Mouse (Mus musculus) right cerebral cortex, adult 18-20 months (tissue): ENCODE data around the gene Cep57.

ENCODE experiments used
- DNase-seq: peaks from one replicate; pipeline ENCODE4 v3.0.0; 2022; ENCODE audit warnings: mixed read lengths

The Cep57 gene

GRCm38 (mm10) chr9:13826832-13827405, at the start of gene Cep57:
Gene Cep57, minus strand, starts transcription at chr9:13827107.
- DNase-seq = peak; percentile 98

DNA sequence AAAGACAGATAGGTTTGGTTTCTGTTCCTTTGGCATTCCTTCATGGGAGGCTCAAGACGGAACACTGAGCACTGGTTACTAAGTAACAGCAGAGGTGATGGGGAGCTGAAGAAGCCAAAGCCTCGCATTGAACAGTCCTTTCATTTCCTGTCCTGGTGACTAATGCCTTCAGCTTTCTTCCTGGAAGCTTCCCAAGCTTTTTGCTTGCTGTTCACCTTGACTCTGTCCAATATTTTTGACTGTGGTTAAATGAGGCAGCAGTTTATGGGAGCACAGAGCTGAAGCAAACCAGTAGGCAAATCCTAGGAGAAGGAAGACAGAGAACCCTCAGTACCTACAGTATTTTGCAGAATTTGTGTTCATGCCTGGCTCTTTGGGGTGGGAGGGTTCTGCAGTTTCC, 48.4 kb upstream of the Cep57 start:
- DNase-seq = no peak

DNA sequence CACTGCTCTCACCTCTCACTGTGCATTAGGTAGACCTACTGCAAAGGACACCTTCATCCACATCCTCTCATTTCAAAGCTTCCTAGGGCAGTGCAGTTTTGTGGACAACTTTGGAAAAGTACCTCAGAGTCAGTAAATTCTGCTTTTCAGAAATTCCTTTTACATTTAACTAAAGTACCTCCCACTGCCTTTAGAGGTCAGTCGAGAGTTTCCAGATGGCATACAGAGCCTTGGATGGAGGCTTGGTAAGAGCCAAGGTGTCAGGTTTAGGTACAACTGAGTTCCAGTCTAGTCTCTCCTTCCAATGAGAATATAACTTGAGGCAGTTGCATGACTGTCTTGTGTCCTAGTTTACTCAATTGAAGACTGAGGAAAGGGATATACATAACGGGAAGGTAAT, 47.5 kb upstream of the Cep57 start:
- DNase-seq = no peak

- DNase-seq = no peak
Measured at GRCm38 (mm10) chr9:13871631-13872030, 44.7 kb upstream of the Cep57 start.

GRCm38 (mm10) chr9:13867646-13868045, 40.7 kb upstream of the Cep57 start:
- no peak for DNase-seq

DNA sequence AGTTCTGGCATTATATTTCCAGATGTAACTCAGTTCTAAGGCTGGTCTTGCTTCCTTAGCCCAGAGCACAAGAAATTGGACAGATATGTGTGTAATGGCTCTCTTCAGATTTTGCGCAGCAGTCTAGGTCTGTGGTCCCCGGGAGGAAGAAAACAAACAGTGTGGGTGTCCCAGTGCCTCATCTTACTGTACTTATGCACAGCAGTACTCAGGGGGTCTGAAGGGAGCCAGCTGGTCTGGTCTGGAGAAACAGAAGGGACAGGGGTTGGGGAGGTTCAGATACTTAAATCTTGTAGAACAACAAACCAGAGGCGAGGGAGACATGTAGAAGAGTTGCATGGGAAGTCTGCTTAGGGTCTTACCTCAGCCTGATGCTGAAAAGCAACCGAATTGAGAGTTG, 29.9 kb upstream of the Cep57 start:
- DNase-seq = no peak

GRCm38 (mm10) chr9:13856247-13856646, 29.3 kb upstream of the Cep57 start:
- no peak for DNase-seq

GRCm38 (mm10) chr9:13853876-13854275, 27.0 kb upstream of the Cep57 start:
- no peak for DNase-seq

GRCm38 (mm10) chr9:13848481-13849480, 21.9 kb upstream of the Cep57 start:
- peak; percentile 28 for DNase-seq

GRCm38 (mm10) chr9:13847591-13847990, 20.7 kb upstream of the Cep57 start:
- DNase-seq = no peak

GRCm38 (mm10) chr9:13836726-13837125, 9.8 kb upstream of the Cep57 start:
- DNase-seq = no peak

DNA sequence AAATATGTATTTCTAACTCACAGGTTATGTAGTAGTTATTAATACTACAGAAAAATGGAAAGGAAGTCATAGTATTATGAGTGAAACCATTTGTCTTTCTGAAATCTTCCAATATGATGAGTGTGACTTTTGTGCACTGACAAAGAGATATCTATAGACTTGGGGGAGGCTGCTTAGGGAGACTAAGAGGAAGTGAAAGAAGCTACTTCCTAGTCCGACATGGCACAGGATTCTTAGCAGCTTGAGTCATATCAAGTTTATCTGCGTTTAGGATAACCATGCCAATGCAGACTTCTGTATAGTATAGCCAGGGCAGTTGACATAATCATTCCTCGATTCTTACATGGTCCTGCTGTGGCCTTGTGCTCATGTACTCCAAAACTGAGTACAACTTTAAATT, 8.3 kb upstream of the Cep57 start:
- no peak for DNase-seq

DNA sequence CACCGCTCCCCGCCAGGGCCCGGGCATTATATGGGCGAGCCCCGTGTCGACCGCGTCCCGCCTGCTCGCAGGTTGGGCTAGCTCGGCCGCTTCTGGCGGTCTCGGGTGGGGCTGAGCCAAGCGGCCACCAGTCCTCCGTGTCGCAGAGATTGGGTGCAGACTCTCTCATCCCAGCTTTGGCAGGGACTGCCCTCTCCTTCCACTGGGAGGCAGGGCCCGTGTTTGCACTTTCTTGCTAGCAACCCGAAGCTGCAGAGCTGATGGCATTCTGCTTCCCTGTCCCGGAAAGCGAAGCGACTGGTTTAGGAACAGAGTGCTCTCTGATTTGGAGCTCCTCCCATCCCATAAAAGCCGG, 1.2 kb upstream of the Cep57 start:
- DNase-seq = no peak

DNA sequence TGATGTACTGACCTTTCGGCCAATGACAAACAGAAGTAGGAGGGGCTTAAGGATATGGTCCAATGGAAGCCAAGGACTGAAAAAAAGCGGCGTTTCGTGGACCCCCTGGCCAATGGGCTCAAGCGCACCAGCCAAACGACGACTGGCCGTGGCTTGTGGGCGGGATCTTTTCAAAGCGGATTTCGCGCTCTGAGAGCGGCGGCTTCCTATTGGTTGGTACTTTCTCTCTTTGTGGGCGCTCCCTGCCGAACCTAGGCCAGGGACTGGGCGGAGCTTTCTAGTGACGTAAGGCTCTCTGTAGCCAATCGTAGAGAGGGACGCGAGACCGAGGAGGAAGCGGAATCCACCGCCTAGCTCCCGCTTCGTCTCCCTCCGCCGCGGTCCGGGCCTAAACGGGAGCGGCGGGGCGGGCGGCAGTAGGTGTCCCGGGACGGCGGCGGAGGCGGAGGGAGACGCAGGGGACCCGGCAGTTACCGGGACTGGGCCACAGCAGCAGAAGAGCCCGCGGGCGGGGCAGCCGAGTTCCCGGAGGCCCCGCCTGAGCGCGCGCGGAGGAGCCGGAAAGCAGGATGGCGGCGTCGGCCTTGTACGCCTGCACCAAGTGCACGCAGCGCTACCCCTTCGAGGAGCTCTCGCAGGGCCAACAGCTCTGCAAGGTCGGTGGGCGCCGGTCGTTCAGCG, 639 bp upstream of the Cep57 start, which contains the start of gene Fam76b:
Fam76b (plus strand) TSS at position 311 of the 681 bp plus-strand sequence.
- peak; percentile 100 for DNase-seq

DNA sequence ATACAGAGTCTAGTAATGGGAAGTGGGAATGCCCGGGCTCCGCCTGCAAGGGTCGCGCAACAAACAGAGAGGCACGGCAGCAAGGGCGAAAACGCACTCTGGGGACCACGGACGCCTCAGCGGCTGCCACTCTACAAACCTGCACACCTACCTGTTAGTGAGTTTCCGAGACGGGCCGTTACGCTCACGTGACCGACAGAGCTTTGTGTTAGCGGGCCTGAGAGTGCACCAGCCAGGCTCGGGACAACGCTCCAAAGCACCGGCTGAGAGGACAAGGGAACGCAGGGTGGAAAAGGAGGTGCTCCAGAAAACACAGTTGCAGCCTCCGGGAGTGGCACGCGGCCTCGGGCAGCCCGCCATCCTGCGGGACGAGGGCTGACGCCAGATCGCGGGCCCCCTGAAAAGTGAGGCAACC, 509 bp downstream of the Cep57 start:
- DNase-seq = no peak

DNA sequence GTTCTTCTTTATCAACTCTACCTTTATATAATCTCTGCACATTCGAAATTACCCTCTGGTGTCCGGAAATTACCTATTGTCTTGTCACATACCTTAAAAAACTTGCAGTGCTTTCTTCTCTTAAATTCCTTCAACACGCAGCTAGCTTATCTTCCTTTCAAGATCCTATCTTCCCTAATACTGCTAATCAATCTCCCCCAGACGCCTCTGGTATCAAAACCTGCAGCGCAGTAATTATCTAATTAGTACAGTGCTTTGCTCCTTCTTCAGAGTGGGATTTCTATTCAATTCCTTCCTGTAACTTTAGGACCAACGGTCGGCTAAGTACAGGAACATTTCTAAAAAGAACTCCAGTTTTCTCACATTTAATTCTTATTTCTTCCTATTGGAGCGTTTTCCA, 1.0 kb downstream of the Cep57 start:
- DNase-seq = no peak

DNA sequence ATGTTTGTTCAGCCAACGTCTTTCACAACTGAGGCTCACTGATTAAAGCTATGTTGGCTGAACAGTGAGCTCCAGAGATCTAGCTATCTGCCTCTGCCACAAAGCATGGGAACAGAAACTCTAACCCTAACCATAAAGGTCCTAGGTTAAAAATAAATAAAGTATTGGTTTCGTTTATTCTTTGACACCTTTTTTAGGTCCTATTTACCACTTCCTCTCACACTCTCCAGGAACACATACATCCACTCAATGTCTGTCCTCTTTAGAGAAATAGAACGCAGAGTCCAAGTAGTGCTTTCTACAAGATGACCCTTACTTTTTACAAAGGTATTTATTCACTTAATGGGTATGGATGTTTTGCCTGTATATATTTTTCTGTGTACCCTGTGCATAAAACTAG, 6.1 kb downstream of the Cep57 start:
- DNase-seq = no peak

- DNase-seq = no peak
Measured at GRCm38 (mm10) chr9:13818369-13818768, 8.5 kb downstream of the Cep57 start.

GRCm38 (mm10) chr9:13809937-13810336, 17.0 kb downstream of the Cep57 start:
- DNase-seq = no peak

- DNase-seq = no peak
Measured at GRCm38 (mm10) chr9:13807657-13808056, 19.2 kb downstream of the Cep57 start.

DNA sequence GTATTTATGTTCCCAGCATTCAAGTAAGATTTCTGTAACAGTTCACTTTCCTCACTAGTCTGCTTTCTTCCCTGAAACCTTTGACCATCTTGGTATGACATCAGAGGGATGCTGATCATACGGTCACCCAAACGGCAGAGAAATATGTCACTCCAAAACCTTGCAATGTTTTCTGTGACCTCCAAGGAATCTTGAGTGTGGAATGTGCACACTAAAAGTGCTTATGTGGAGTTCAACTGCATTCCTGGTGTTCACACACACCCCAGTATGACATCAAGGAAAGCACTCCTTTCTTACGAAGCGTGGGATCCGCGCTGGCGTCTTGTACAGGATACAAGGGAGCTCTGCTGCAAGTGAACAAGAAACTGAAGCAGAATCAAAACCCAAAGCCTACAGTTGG, 20.1 kb downstream of the Cep57 start:
- no peak for DNase-seq

- DNase-seq = no peak
Measured at GRCm38 (mm10) chr9:13804480-13804879, 22.4 kb downstream of the Cep57 start.

DNA sequence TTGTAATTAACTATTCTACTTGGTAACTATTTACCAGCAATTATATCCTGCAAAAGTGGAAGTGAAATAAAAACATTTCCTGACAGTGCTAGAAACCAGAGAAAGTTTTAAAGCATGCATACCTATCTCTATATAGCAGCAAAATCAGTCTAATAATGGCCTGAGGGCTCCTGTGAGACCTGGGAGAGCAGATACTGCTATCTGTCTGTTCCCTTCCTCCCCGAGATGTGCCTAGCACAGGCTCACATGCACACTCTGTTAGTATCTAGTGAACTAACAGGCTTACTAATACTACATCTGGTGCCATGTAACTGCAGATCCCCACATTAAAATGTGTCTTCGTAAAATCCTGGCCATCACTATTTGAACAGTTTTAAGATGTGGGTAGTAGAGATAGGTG, 32.2 kb downstream of the Cep57 start:
- DNase-seq = no peak

- DNase-seq = no peak
Measured at GRCm38 (mm10) chr9:13794302-13794701, 32.6 kb downstream of the Cep57 start.
